Mouse (Mus musculus) thymus, adult 2 months (tissue): ENCODE data around the gene Ppp1r13b.

Experiments used
- CTCF ChIP-seq: fragments of 200-500 bp; IDR thresholded peaks from 2 replicates; pipeline ENCODE4 v1.5.1; 2012; ENCODE audit warnings: mild to moderate bottlenecking, control low read depth, low read length, moderate library complexity, borderline replicate concordance; ENCODE audit not compliant: control insufficient read depth, poor library complexity, insufficient read depth; ENCODE audit errors: extremely low read depth
- POLR2A ChIP-seq: fragments of 200-500 bp; IDR thresholded peaks from 2 replicates; pipeline ENCODE4 v1.6.1; 2012; ENCODE audit warnings: mild to moderate bottlenecking, low read length, control low read depth, moderate library complexity; ENCODE audit not compliant: control insufficient read depth, poor library complexity, insufficient read depth; ENCODE audit errors: extremely low read depth

DNA sequence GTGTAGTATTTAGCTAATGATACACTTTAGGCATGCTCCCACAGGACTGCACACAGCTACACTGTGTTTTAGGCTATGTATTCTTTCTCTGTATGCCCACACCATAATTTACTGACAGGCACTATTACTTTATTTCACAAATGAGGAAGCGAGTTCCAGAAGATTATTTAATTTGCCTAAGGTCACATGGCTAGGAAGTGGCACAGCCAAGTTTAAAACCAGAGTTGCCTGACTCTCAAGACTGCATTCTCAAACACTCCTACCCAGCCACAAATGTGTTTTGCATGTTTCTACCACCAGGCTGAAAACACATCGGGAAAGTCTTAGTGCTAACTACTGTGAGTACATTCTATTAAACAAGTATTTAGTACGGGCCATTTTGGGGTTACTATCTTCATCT lies 18.7 kb downstream of the Ppp1r13b start:
- TF ChIP-seq CTCF (no peak), POLR2A (no peak)
